Mouse (Mus musculus) midbrain, embryonic 12.5 days (tissue): ENCODE data around the gene Fbxl21. TPM values are rescaled to one million over a fixed set of nuclear protein-coding genes. Genes with fewer than 3 reads are reported as not detected.

Source experiments
- ATAC-seq: fragments of 200-750 bp; cut with Nextera tagmentation; 2 replicates; pipeline ENCODE4 v1.8.0; 2017; ENCODE audit warnings: low read depth, moderate TSS enrichment, moderate library complexity; ENCODE audit not compliant: low FRiP score
- H3K27ac ChIP-seq: fragments of 300-500 bp; sonication (generic); replicated peaks from 2 replicates; pipeline ENCODE4 v1.5.1; 2016; ENCODE audit warnings: mild to moderate bottlenecking
- H3K27me3 ChIP-seq: fragments of 300-500 bp; sonication (generic); 2 replicates; pipeline ENCODE4 v1.6.1; 2016; ENCODE audit warnings: mild to moderate bottlenecking
- H3K36me3 ChIP-seq: fragments of 300-500 bp; sonication (generic); 2 replicates; pipeline ENCODE4 v1.6.1; 2016
- H3K4me1 ChIP-seq: fragments of 300-500 bp; sonication (generic); 2 replicates; pipeline ENCODE4 v1.6.1; 2016
- H3K4me2 ChIP-seq: fragments of 300-500 bp; sonication (generic); replicated peaks from 2 replicates; pipeline ENCODE4 v1.6.1; 2016; ENCODE audit warnings: mild to moderate bottlenecking, moderate library complexity
- H3K4me3 ChIP-seq: fragments of 300-500 bp; sonication (generic); 2 replicates; pipeline ENCODE4 v1.5.1; 2016; ENCODE audit warnings: mild to moderate bottlenecking
- H3K9ac ChIP-seq: fragments of 300-500 bp; sonication (generic); replicated peaks from 2 replicates; pipeline ENCODE4 v1.6.1; 2016; ENCODE audit warnings: mild to moderate bottlenecking, moderate library complexity
- H3K9me3 ChIP-seq: fragments of 300-500 bp; sonication (generic); 2 replicates; pipeline ENCODE4 v1.6.1; 2016; ENCODE audit warnings: mild to moderate bottlenecking
- WGBS: fragments of 180-500 bp; shearing (Covaris S2); methylation state at CpG from one replicate; pipeline ENCODE4 v1.1.7; 2016; 5-methylcytosine and 5-hydroxymethylcytosine counted together
- polyA plus RNA-seq: library from polyadenylated mRNA; unstranded; fragments of >200 nt; fragmentation: Nextera tagmentation; extraction: Ambion mirVana; gene quantifications from 2 replicates; pipeline ENCODE4 v1.2.1, GENCODE M21; 2016

Fbxl21 gene
- polyA plus RNA-seq, 1 experiment from 2014 or later, result 2.4 TPM

GRCm38 (mm10) chr13:56586046-56586445 is 63.8 kb downstream of the Fbxl21 start:
- no peak overlapping the region for H3K4me2 ChIP-seq
- H3K9ac ChIP-seq, result no peak overlapping the region
- no peak overlapping the region for H3K4me3 ChIP-seq
- H3K27me3 ChIP-seq, result peaks cover 15% of the 10 kb centered on the region
- no peaks in the 10 kb centered on the region for H3K36me3 ChIP-seq
- no peak for ATAC-seq
- no peaks in the 10 kb centered on the region for H3K9me3 ChIP-seq
- WGBS, result 88% methylated on average over 3 of the region's 3 CpGs
- H3K4me1 ChIP-seq, result peaks cover 35% of the 10 kb centered on the region
- no peak overlapping the region for H3K27ac ChIP-seq

Other genes starting within 250 kb of the Fbxl21 start
- 27.5 and 37.6 TPM in 2 replicates for gene Cxcl14, start 225.9 kb upstream of the Fbxl21 start, polyA plus RNA-seq
- gene Gm3045, start 95.9 kb upstream of the Fbxl21 start, polyA plus RNA-seq, result not detected in 2 replicates
- not detected in 2 replicates for gene Slc25a48, start 84.1 kb upstream of the Fbxl21 start, polyA plus RNA-seq
- not detected in 2 replicates for gene Il9, start 40.2 kb upstream of the Fbxl21 start, polyA plus RNA-seq
- not detected in 2 replicates for gene Lect2, start 26.0 kb downstream of the Fbxl21 start, polyA plus RNA-seq
- gene Tgfbi, start 87.1 kb downstream of the Fbxl21 start, polyA plus RNA-seq, result 15.3 and 27.3 TPM in 2 replicates
- gene Smad5, start 180.5 kb downstream of the Fbxl21 start, polyA plus RNA-seq, result 38.3 and 39.2 TPM in 2 replicates
- 0.16 and 0.32 TPM in 2 replicates for gene Gm45623, start 231.4 kb downstream of the Fbxl21 start, polyA plus RNA-seq